7 mouse cellular contexts compared by ENCODE assay signal in genomic region chr5:144727119-144727518, GRCm38 (mm10). TPM values are rescaled to one million over a fixed set of nuclear protein-coding genes. Genes with fewer than 3 reads are reported as not detected.
A peak's percentile ranks its signal among the peaks of the same experiment; 100 is the strongest.
DNase-seq lines count a peak whose midpoint lies in the region; ATAC-seq and TF ChIP-seq lines count a peak whose summit lies in the region.

No protein-coding gene starts in this region.

- no peak for TF ChIP-seq POLR2A in ES-Bruce4 (IDR thresholded peaks at IDR 0.05; ENCODE audit: insufficient read depth, low read length)
- TF ChIP-seq POLR2A in small intestine, adult 2 months (IDR thresholded peaks at IDR 0.05; ENCODE audit: low read depth, low read length) = no peak

- H3K4me2 ChIP-seq in midbrain, embryonic 11.5 days = no peak overlapping the region

- peak; percentile 89 for TF ChIP-seq CTCF in ES-Bruce4 (IDR thresholded peaks at IDR 0.05; ENCODE audit: low read depth, low read length)
- TF ChIP-seq CTCF in small intestine, adult 2 months (IDR thresholded peaks at IDR 0.05; ENCODE audit: extremely low read depth, insufficient read length, insufficient replicate concordance, low read depth, low read length) = peak; percentile 72; the same call in 1 of the 2 replicates

- no peaks in the 10 kb centered on the region for H3K27me3 ChIP-seq in ES-Bruce4 (ENCODE audit: control insufficient read depth, insufficient read depth, low read length, poor library complexity, severe bottlenecking)
- peaks cover 2% of the 10 kb centered on the region; the same call in 1 of the 2 replicates for H3K27me3 ChIP-seq in midbrain, embryonic 11.5 days (ENCODE audit: control insufficient read depth, insufficient read depth, low read length)
- H3K27me3 ChIP-seq in small intestine, adult 2 months (ENCODE audit: control insufficient read depth, insufficient read depth, low read length) = no peaks in the 10 kb centered on the region

- H3K4me3 ChIP-seq in ES-Bruce4 (ENCODE audit: low read depth, low read length) = no peak overlapping the region
- no peak overlapping the region for H3K4me3 ChIP-seq in midbrain, embryonic 11.5 days (ENCODE audit: low read depth, low read length)
- H3K4me3 ChIP-seq in small intestine, adult 2 months (ENCODE audit: low read depth, low read length) = no peak overlapping the region

- intact Hi-C loops in heart, postnatal 14 days (cut with DNase I) = loop anchor here (1.0 to 5.0 kb wide), 2 partner anchors 260 to 338 kb away; no protein-coding TSS in a partner anchor

- TF ChIP-seq EP300 in ES-Bruce4 (IDR thresholded peaks at IDR 0.05; ENCODE audit: insufficient read depth, low read depth, low read length) = no peak

- peak; percentile 57 for ATAC-seq in midbrain, embryonic 11.5 days (ENCODE audit: low FRiP score)

- WGBS in midbrain, embryonic 11.5 days = 5% methylated on average over 9 of the region's 9 CpGs
- WGBS in small intestine, adult 2 months = 5% methylated on average over 9 of the region's 9 CpGs

- H3K36me3 ChIP-seq in ES-Bruce4 (ENCODE audit: control insufficient read depth, insufficient read depth, low read length, poor library complexity, severe bottlenecking) = no peaks in the 10 kb centered on the region
- H3K36me3 ChIP-seq in midbrain, embryonic 11.5 days (ENCODE audit: control insufficient read depth, insufficient read depth, low read length) = no peaks in the 10 kb centered on the region
- no peaks in the 10 kb centered on the region for H3K36me3 ChIP-seq in small intestine, adult 2 months (ENCODE audit: control insufficient read depth, insufficient read depth, low read length)

- no peaks in the 10 kb centered on the region for H3K9me3 ChIP-seq in ES-Bruce4 (replicated peaks; ENCODE audit: control insufficient read depth, insufficient read depth, low read length, poor library complexity, severe bottlenecking)
- H3K9me3 ChIP-seq in midbrain, embryonic 11.5 days (ENCODE audit: control insufficient read depth, low read length) = no peaks in the 10 kb centered on the region

- H3K4me1 ChIP-seq in ES-Bruce4 (ENCODE audit: control insufficient read depth, insufficient read depth, low read length) = peaks cover 4% of the 10 kb centered on the region
- H3K4me1 ChIP-seq in midbrain, embryonic 11.5 days (ENCODE audit: control insufficient read depth, insufficient read depth, low read length) = peaks cover 11% of the 10 kb centered on the region
- no peaks in the 10 kb centered on the region for H3K4me1 ChIP-seq in small intestine, adult 2 months (ENCODE audit: control insufficient read depth, insufficient read depth, insufficient read length, low read length)

- H3K27ac ChIP-seq in ES-Bruce4 (ENCODE audit: insufficient read depth, low read length) = no peak overlapping the region
- no peak overlapping the region for H3K27ac ChIP-seq in midbrain, embryonic 11.5 days (ENCODE audit: low read depth, low read length)
- no peak overlapping the region for H3K27ac ChIP-seq in small intestine, adult 2 months (ENCODE audit: insufficient read depth, low read depth, low read length)

- peak; percentile 69 to 90 for DNase-seq in adrenal gland, adult (ENCODE audit: inconsistent age in 2 of 2, low spot score in 1 of 2)
- DNase-seq in embryo, embryonic 10.5 days (ENCODE audit: low spot score) = peak; percentile 81
- peak; percentile 68 to 83 for DNase-seq in heart, postnatal 14 days
- peak; percentile 50 for DNase-seq in left cerebral cortex, adult 11 months (ENCODE audit: low spot score)
- peak; percentile 92 for DNase-seq in midbrain, embryonic 11.5 days (ENCODE audit: low spot score, missing footprints)

- H3K9ac ChIP-seq in ES-Bruce4 (ENCODE audit: low read depth, poor library complexity, severe bottlenecking) = no peak overlapping the region
- no peak overlapping the region for H3K9ac ChIP-seq in midbrain, embryonic 11.5 days (ENCODE audit: low read length)

RNA-seq across cellular contexts. Expression of gene Tmem130, which starts 34.5 kb away (rescaled TPM):
- 1.8 and 2.9 TPM in 2 replicates for polyA plus RNA-seq in ES-Bruce4 (2011; ENCODE audit: insufficient read depth, insufficient read length, low read depth, missing spikeins)
- under 1 TPM; 0.10 to 0.17 TPM for total RNA-seq in heart, postnatal 14 days (2021)
- polyA plus RNA-seq in midbrain, embryonic 11.5 days (2014; fragmentation: Nextera tagmentation; extraction: Ambion mirVana) = 20.1 and 20.6 TPM in 2 replicates
- polyA plus RNA-seq in small intestine, adult 2 months (2012; rRNA removed) = 0.50 and 0.99 TPM in 2 replicates

RNA-seq across cellular contexts. Expression of gene Trrap, which starts 40.4 kb away (rescaled TPM):
- polyA plus RNA-seq in ES-Bruce4 (2011; ENCODE audit: insufficient read depth, insufficient read length, low read depth, missing spikeins) = 106 and 116 TPM in 2 replicates
- 10 to 100 TPM; 54.8 to 55.3 TPM for total RNA-seq in heart, postnatal 14 days (2021)
- polyA plus RNA-seq in midbrain, embryonic 11.5 days (2014; fragmentation: Nextera tagmentation; extraction: Ambion mirVana) = 85.1 and 91.8 TPM in 2 replicates
- 27.9 and 60.3 TPM in 2 replicates for polyA plus RNA-seq in small intestine, adult 2 months (2012; rRNA removed)
